Mouse (Mus musculus) heart, postnatal 0 days (tissue): ENCODE results near the gene Ehmt2.
"Not testable (repeated sequence)": the region's sequence is repeated elsewhere in the genome, so short reads cannot be mapped to it uniquely, and the experiment has no call there.

ENCODE experiments used
- CTCF ChIP-seq: IDR thresholded peaks from 2 replicates; pipeline ENCODE4 v1.5.1; 2016; ENCODE audit warnings: antibody characterized with exemption, control low read depth, low read depth
- EP300 ChIP-seq: IDR thresholded peaks from 2 replicates; pipeline ENCODE4 v1.6.1; 2016; ENCODE audit warnings: antibody characterized with exemption, low read depth

DNA sequence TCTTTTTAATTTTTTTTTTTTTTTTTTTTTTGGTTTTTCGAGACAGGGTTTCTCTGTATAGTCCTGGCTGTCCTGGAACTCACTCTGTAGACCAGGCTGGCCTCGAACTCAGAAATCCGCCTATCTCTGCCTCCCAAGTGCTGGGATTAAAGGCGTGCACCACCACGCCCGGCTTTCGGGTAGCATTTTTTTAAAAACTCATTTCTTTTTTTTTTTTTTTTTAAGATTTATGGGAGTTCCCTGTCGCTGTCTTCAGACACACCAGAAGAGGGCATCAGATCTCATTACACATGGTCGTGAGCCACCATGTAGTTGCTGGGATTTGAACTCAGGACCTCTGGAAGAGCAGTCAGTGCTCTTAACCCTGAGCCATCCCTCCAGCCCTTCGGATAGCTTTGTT lies 3.7 kb downstream of the Ehmt2 start:
- not testable (repeated sequence) for TF ChIP-seq CTCF, EP300
